Comparison of ENCODE assay signal across 31 mouse cellular contexts in genomic region chr11:82010115-82010514, GRCm38 (mm10). TPM values are rescaled to one million over a fixed set of nuclear protein-coding genes. Genes with fewer than 3 reads are reported as not detected.
DNase-seq lines count a peak whose midpoint lies in the region; ATAC-seq lines count a peak whose summit lies in the region.
"Had no signal": no experiment of that assay in that cellular context is flagged by ENCODE, and none has a peak within 500 bp of the region (broad histone marks: within the 10 kb centered on the region; RNA-seq: fewer than 3 reads in every experiment).

No protein-coding gene starts in this region.

- intact Hi-C loops in left cerebral cortex, postnatal 4 days (cut with DNase I), result no loop called here

- ATAC-seq in inflammation-experienced regulatory T-cells, adult 6 months, result no peak
- ATAC-seq: CD4-positive, CD25-positive, alpha-beta regulatory T cell, adult 4 months; forebrain, embryonic 13.5 days; forebrain, embryonic 16.5 days had no signal

- no peaks in the 10 kb centered on the region for H3K79me2 ChIP-seq in macrophage (ENCODE audit: inconsistent target)

- no peaks in the 10 kb centered on the region for H3K36me3 ChIP-seq in macrophage (ENCODE audit: inconsistent target)
- H3K36me3 ChIP-seq: forebrain, embryonic 10.5 days; hindbrain, embryonic 12.5 days; hindbrain, embryonic 15.5 days had no signal

- H3K27ac ChIP-seq in macrophage, result peak overlapping the region; percentile 29
- H3K27ac ChIP-seq: forebrain, embryonic 10.5 days; forebrain, embryonic 13.5 days; hindbrain, embryonic 12.5 days; hindbrain, embryonic 15.5 days had no signal

- H3K4me3 ChIP-seq in macrophage (ENCODE audit: inconsistent target), result no peak overlapping the region
- H3K4me3 ChIP-seq: forebrain, embryonic 10.5 days; forebrain, embryonic 13.5 days; hindbrain, embryonic 12.5 days; hindbrain, embryonic 15.5 days had no signal

- DNase-seq in left cerebral cortex, adult 18-20 months (ENCODE audit: low spot score in 2 of 2), result peak; percentile 33 to 46
- DNase-seq in left cerebral cortex, postnatal 4 days, result no peak
- peak; percentile 31 for DNase-seq in right cerebral cortex, adult 18-20 months
- no peak for DNase-seq in right cerebral cortex, postnatal 10 days (ENCODE audit: low spot score in 2 of 2)
- DNase-seq: adrenal gland, adult 2 months; adrenal gland, postnatal 25 days; cerebellum, adult 18-20 months; cerebellum, adult 9-10 months; cerebellum, postnatal 14 days; gastrocnemius, postnatal 25 days; heart, adult 18-20 months had no signal

- WGBS in macrophage (ENCODE audit: missing documents), result 97% methylated on average over 3 of the region's 3 CpGs

RNA-seq across cellular contexts. Expression of gene Ccl2, which starts 25.3 kb away (rescaled TPM):
- under 1 TPM in 1 of 2 experiments, not detected in 1; 0.63 TPM for total RNA-seq in left cerebral cortex, adult 18-20 months (2021)
- total RNA-seq in left cerebral cortex, postnatal 4 days (2021), result 1 to 10 TPM in 1 of 2 experiments, not detected in 1; 1.2 TPM
- total RNA-seq in macrophage (2018; cell fraction: chromatin; rRNA removed), result 1,000 to 10,000 TPM in 1 of 26 experiments, 100 to 1,000 TPM in 20, 10 to 100 TPM in 5; 19.2 to 1,498 (median 228) TPM
- 1,000 to 10,000 TPM in 10 of 26 experiments, 100 to 1,000 TPM in 13, 10 to 100 TPM in 3; 77.3 to 3,885 (median 584) TPM for total RNA-seq in macrophage (2018; cell fraction: cytosol; rRNA removed)
- total RNA-seq in macrophage (2018; cell fraction: nucleus; rRNA removed), result 1,000 to 10,000 TPM in 12 of 26 experiments, 100 to 1,000 TPM in 13, 10 to 100 TPM in 1; 57.9 to 3,876 (median 952) TPM
- 58.0 to 939 TPM (median 78.4 TPM) in 3 replicates for polyA plus RNA-seq in macrophage (2018)
- not detected for polyA plus RNA-seq in inflammation-experienced regulatory T-cells, adult 6 months (2017; shearing (Covaris generic))
- polyA plus RNA-seq: CD4-positive, CD25-positive, alpha-beta regulatory T cell, adult 4 months had no signal

RNA-seq across cellular contexts. Expression of gene Gm17268, which starts 28.2 kb away (rescaled TPM):
- not detected for total RNA-seq in left cerebral cortex, adult 18-20 months (2021)
- total RNA-seq in left cerebral cortex, postnatal 4 days (2021), result not detected
- total RNA-seq in macrophage (2018; cell fraction: chromatin; rRNA removed), result not detected
- total RNA-seq in macrophage (2018; cell fraction: cytosol; rRNA removed), result not detected
- not detected for total RNA-seq in macrophage (2018; cell fraction: nucleus; rRNA removed)
- polyA plus RNA-seq in macrophage (2018), result not detected in 3 replicates
- polyA plus RNA-seq in inflammation-experienced regulatory T-cells, adult 6 months (2017; shearing (Covaris generic)), result not detected
- total RNA-seq: adrenal gland, adult 2 months; adrenal gland, postnatal 25 days; gastrocnemius, adult 8-10 months; gastrocnemius, postnatal 25 days; heart, adult 18-20 months; heart, postnatal 25 days; hematopoietic stem cell, adult 5-6 weeks; MEL had no signal
- polyA plus RNA-seq: adrenal gland, adult 2 months; C2C12; CD4-positive, CD25-positive, alpha-beta regulatory T cell, adult 4 months; embryonic facial prominence, embryonic 11.5 days; embryonic facial prominence, embryonic 14.5 days; forebrain, embryonic 10.5 days; forebrain, embryonic 13.5 days; forebrain, embryonic 16.5 days; frontal cortex, adult 2 months; gonadal fat pad, adult 2 months; heart, embryonic 11.5 days; heart, embryonic 14.5 days; heart, postnatal 0 days; hindbrain, embryonic 12.5 days; hindbrain, embryonic 15.5 days had no signal

RNA-seq across cellular contexts. Expression of gene Ccl7, which starts 35.4 kb away (rescaled TPM):
- not detected for total RNA-seq in left cerebral cortex, adult 18-20 months (2021)
- not detected for total RNA-seq in left cerebral cortex, postnatal 4 days (2021)
- 1,000 to 10,000 TPM in 1 of 26 experiments, 100 to 1,000 TPM in 21, 10 to 100 TPM in 4; 14.4 to 1,116 (median 244) TPM for total RNA-seq in macrophage (2018; cell fraction: chromatin; rRNA removed)
- total RNA-seq in macrophage (2018; cell fraction: cytosol; rRNA removed), result 1,000 to 10,000 TPM in 10 of 26 experiments, 100 to 1,000 TPM in 13, 10 to 100 TPM in 3; 66.4 to 3,319 (median 600) TPM
- total RNA-seq in macrophage (2018; cell fraction: nucleus; rRNA removed), result 1,000 to 10,000 TPM in 13 of 26 experiments, 100 to 1,000 TPM in 12, 10 to 100 TPM in 1; 64.5 to 3,972 (median 989) TPM
- 66.8 to 1,194 TPM (median 74.2 TPM) in 3 replicates for polyA plus RNA-seq in macrophage (2018)
- polyA plus RNA-seq in inflammation-experienced regulatory T-cells, adult 6 months (2017; shearing (Covaris generic)), result not detected
- total RNA-seq: hematopoietic stem cell, adult 5-6 weeks; MEL had no signal
- polyA plus RNA-seq: CD4-positive, CD25-positive, alpha-beta regulatory T cell, adult 4 months; embryonic facial prominence, embryonic 11.5 days; forebrain, embryonic 13.5 days had no signal

RNA-seq across cellular contexts. Expression of gene Asic2, which starts 41.9 kb away (rescaled TPM):
- total RNA-seq in left cerebral cortex, adult 18-20 months (2021), result 10 to 100 TPM; 64.6 to 65.7 TPM
- 10 to 100 TPM; 52.8 to 57.6 TPM for total RNA-seq in left cerebral cortex, postnatal 4 days (2021)
- not detected for total RNA-seq in macrophage (2018; cell fraction: chromatin; rRNA removed)
- not detected for total RNA-seq in macrophage (2018; cell fraction: cytosol; rRNA removed)
- total RNA-seq in macrophage (2018; cell fraction: nucleus; rRNA removed), result not detected
- polyA plus RNA-seq in macrophage (2018), result not detected in 3 replicates
- not detected for polyA plus RNA-seq in inflammation-experienced regulatory T-cells, adult 6 months (2017; shearing (Covaris generic))
- total RNA-seq: gastrocnemius, postnatal 25 days; heart, adult 18-20 months; heart, postnatal 25 days; hematopoietic stem cell, adult 5-6 weeks; MEL had no signal
- polyA plus RNA-seq: C2C12; CD4-positive, CD25-positive, alpha-beta regulatory T cell, adult 4 months; heart, embryonic 14.5 days; heart, postnatal 0 days had no signal

RNA-seq across cellular contexts. Expression of gene Ccl11, which starts 47.5 kb away (rescaled TPM):
- not detected for total RNA-seq in left cerebral cortex, adult 18-20 months (2021)
- total RNA-seq in left cerebral cortex, postnatal 4 days (2021), result not detected
- total RNA-seq in macrophage (2018; cell fraction: chromatin; rRNA removed), result not detected
- total RNA-seq in macrophage (2018; cell fraction: cytosol; rRNA removed), result not detected
- 1 to 10 TPM in 1 of 26 experiments, not detected in 25; 1.2 TPM for total RNA-seq in macrophage (2018; cell fraction: nucleus; rRNA removed)
- not detected in 3 replicates for polyA plus RNA-seq in macrophage (2018)
- not detected for polyA plus RNA-seq in inflammation-experienced regulatory T-cells, adult 6 months (2017; shearing (Covaris generic))
- total RNA-seq: hematopoietic stem cell, adult 5-6 weeks; MEL had no signal
- polyA plus RNA-seq: CD4-positive, CD25-positive, alpha-beta regulatory T cell, adult 4 months; embryonic facial prominence, embryonic 11.5 days; forebrain, embryonic 10.5 days; forebrain, embryonic 13.5 days; forebrain, embryonic 16.5 days; heart, embryonic 11.5 days had no signal

Comparison
In these comparisons a context has a peak if more than half of its experiments do, and no peak if none do; other contexts are left out.
1. DNase-seq: peak in left cerebral cortex, adult 18-20 months (2 of 2) and right cerebral cortex, adult 18-20 months (single experiment); none in left cerebral cortex, postnatal 4 days (single experiment) and right cerebral cortex, postnatal 10 days (0 of 2).